Mouse (Mus musculus): ENCODE results near the gene Gm21992. TPM values are rescaled to one million over a fixed set of nuclear protein-coding genes. Genes with fewer than 3 reads are reported as not detected.
"Not testable (repeated sequence)": the region's sequence is repeated elsewhere in the genome, so short reads cannot be mapped to it uniquely, and the experiment has no call there.

Gene Gm21992
- polyA plus RNA-seq, 1 experiment: 22.2 TPM

DNA sequence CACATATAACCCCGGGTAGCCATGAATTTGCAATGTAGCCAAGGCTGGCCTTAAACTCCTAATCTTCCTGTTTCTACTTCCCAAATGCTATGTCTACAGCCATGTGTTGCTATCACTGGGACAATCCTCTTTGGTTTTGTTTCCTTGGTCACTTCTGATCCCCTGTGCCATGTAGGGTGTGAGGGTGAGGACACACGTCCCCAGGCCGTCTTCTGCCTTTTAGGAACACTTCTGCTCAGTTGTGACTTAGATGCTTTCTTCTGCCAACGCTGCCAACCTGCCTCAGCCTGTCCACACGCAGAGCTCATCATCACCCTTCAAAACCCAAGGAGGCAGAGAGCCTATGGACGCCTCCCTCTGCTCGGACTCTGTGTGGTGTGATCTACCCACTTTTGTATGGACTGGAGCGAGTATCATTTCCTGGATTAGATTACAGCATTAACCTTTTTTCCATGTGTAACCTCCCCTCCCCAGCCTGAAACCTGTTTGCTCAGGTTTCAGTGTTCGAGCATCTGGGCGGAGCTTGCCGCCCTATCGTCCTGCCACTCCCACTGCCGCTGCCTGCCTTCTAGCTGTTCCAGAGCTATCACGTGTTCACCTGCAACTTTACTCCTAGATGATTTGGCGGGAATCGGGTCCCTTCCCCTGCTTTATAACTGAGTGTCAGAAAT lies 17.2 kb upstream of the Gm21992 start:
- TF ChIP-seq CTCF (IDR thresholded peaks at IDR 0.05; ENCODE audit: low read depth, low read length) (no peak), POLR2A (IDR thresholded peaks at IDR 0.05; ENCODE audit: insufficient read depth, low read length) (no peak), EP300 (IDR thresholded peaks at IDR 0.05; ENCODE audit: insufficient read depth, low read depth, low read length) (no peak)
- Histone ChIP-seq H3K36me3 (ENCODE audit: control insufficient read depth, insufficient read depth, low read length, poor library complexity, severe bottlenecking) (no peaks in the 10 kb centered on the region; the same call in 1 of the 2 replicates), H3K4me1 (ENCODE audit: control insufficient read depth, insufficient read depth, low read length) (peaks cover 3% of the 10 kb centered on the region), H3K27ac (ENCODE audit: insufficient read depth, low read length) (peak overlapping the region; percentile 81), H3K27me3 (ENCODE audit: control insufficient read depth, insufficient read depth, low read length, poor library complexity, severe bottlenecking) (no peaks in the 10 kb centered on the region), H3K4me3 (ENCODE audit: low read depth, low read length) (peak overlapping the region; percentile 66), H3K9ac (ENCODE audit: low read depth, poor library complexity, severe bottlenecking) (peak overlapping the region; percentile 52), H3K9me3 (replicated peaks; ENCODE audit: control insufficient read depth, insufficient read depth, low read length, poor library complexity, severe bottlenecking) (no peaks in the 10 kb centered on the region)

DNA sequence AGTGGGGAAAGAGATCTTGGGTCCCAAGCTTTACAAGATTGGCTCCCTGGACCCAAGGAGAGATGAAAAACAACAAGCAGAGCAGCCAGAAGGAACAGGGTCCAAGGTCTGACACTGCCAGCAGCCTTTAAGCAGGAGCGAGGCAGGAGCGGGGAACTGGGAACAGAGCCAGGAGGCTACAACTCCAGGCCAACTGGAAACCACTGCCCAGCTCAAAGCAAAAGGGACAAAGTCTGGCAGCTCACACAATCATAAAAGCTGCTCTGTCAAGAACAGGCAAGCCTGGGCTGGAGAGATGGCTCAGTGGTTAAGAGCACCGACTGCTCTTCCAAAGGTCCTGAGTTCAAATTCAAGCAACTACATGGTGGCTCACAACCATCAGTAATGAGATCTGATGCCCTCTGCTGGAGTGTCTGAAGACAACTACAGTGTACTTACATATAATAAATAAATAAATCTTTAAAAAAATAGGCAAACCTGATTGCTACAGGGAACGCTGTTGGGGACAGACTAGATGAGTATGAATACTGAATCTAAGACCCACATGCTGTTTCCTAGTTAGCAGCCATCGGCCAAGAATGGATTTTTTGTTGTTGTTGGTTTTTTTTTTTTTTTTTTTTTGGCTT lies 9.4 kb upstream of the Gm21992 start:
- Histone ChIP-seq H3K27me3 (ENCODE audit: control insufficient read depth, insufficient read depth, low read length, poor library complexity, severe bottlenecking) (no peaks in the 10 kb centered on the region), H3K36me3 (ENCODE audit: control insufficient read depth, insufficient read depth, low read length, poor library complexity, severe bottlenecking) (no peaks in the 10 kb centered on the region; the same call in 1 of the 2 replicates), H3K4me1 (ENCODE audit: control insufficient read depth, insufficient read depth, low read length) (peaks cover 2% of the 10 kb centered on the region), H3K9ac (ENCODE audit: low read depth, poor library complexity, severe bottlenecking) (no peak overlapping the region), H3K9me3 (replicated peaks; ENCODE audit: control insufficient read depth, insufficient read depth, low read length, poor library complexity, severe bottlenecking) (no peaks in the 10 kb centered on the region), H3K4me3 (ENCODE audit: low read depth, low read length) (no peak overlapping the region), H3K27ac (ENCODE audit: insufficient read depth, low read length) (no peak overlapping the region)
- no peak for TF ChIP-seq EP300 (IDR thresholded peaks at IDR 0.05; ENCODE audit: insufficient read depth, low read depth, low read length)
- no peak for TF ChIP-seq POLR2A (IDR thresholded peaks at IDR 0.05; ENCODE audit: insufficient read depth, low read length)
- no peak for TF ChIP-seq CTCF (IDR thresholded peaks at IDR 0.05; ENCODE audit: low read depth, low read length)

DNA sequence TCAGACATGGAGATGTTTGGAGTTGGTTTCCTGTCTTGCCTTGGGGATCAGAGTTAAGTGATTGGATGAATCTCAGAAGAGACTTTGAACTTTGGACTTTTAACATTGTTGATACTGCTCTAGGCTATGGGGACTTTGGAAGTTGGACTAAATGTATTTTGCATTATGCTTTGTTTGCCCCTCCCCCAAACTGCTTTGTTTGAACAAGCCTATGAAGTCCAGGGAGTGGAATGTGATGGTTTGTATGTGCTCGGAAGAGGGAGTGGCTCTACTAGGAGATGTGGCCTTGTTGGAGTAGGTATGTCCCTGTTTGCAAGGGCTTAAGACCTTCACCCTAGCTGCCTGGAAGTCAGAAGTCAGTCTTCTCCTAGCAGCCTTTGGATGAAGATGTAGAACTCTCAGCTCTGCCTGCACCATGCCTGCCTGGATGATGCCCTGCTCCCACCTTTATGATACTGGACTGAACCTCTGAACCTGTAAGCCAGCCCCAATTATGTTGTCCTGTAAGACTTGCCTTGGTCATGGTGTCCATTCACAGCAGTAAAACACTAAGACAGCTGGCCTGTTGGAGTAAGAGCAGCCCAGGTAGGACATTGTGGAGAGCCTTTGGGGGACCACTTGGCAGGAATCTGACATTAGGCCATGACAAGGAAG lies 5.9 kb upstream of the Gm21992 start:
- TF ChIP-seq CTCF (IDR thresholded peaks at IDR 0.05; ENCODE audit: low read depth, low read length): no peak
- no peak for TF ChIP-seq EP300 (IDR thresholded peaks at IDR 0.05; ENCODE audit: insufficient read depth, low read depth, low read length)
- TF ChIP-seq POLR2A (IDR thresholded peaks at IDR 0.05; ENCODE audit: insufficient read depth, low read length): no peak
- Histone ChIP-seq H3K27ac (ENCODE audit: insufficient read depth, low read length) (no peak overlapping the region), H3K36me3 (ENCODE audit: control insufficient read depth, insufficient read depth, low read length, poor library complexity, severe bottlenecking) (no peaks in the 10 kb centered on the region), H3K4me3 (ENCODE audit: low read depth, low read length) (no peak overlapping the region), H3K4me1 (ENCODE audit: control insufficient read depth, insufficient read depth, low read length) (peaks cover 2% of the 10 kb centered on the region), H3K9me3 (replicated peaks; ENCODE audit: control insufficient read depth, insufficient read depth, low read length, poor library complexity, severe bottlenecking) (no peaks in the 10 kb centered on the region), H3K9ac (ENCODE audit: low read depth, poor library complexity, severe bottlenecking) (no peak overlapping the region), H3K27me3 (ENCODE audit: control insufficient read depth, insufficient read depth, low read length, poor library complexity, severe bottlenecking) (no peaks in the 10 kb centered on the region)

DNA sequence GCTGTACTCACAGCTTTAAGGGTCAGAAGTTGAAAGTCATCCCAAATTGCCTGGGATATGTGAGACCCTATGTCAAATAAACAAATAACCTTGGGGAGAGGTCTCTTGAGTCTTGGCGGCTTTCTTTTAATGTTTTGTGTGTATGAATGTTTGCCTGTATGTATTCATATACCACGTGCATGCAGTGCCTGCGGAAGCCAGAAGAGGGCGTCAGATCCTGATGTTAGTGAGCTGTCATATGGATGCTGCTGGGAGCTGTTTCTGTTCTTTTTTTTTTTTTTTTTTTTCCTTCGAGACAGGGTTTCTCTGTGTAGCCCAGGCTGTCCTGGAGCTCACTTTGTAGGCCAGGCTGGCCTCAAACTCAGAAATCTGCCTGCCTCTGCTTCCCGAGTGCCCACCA lies 1.6 kb upstream of the Gm21992 start:
- Histone ChIP-seq H3K4me1 (ENCODE audit: control insufficient read depth, insufficient read depth, low read length) (peaks cover 2% of the 10 kb centered on the region), H3K9me3 (replicated peaks; ENCODE audit: control insufficient read depth, insufficient read depth, low read length, poor library complexity, severe bottlenecking) (no peaks in the 10 kb centered on the region)
- TF ChIP-seq POLR2A (IDR thresholded peaks at IDR 0.05; ENCODE audit: insufficient read depth, low read length): no peak
- TF ChIP-seq CTCF (IDR thresholded peaks at IDR 0.05; ENCODE audit: low read depth, low read length): peak; percentile 70

GRCm38 (mm10) chr19:4812334-4812949 lies 1.0 kb upstream of the Gm21992 start:
- H3K4me3 ChIP-seq (ENCODE audit: low read depth, low read length): peak overlapping the region; percentile 89; the same call in 1 of the 2 replicates
- not testable (repeated sequence) for H3K36me3 ChIP-seq (ENCODE audit: control insufficient read depth, insufficient read depth, low read length, poor library complexity, severe bottlenecking); H3K4me1 ChIP-seq (ENCODE audit: control insufficient read depth, insufficient read depth, low read length); H3K27me3 ChIP-seq (ENCODE audit: control insufficient read depth, insufficient read depth, low read length, poor library complexity, severe bottlenecking); H3K9me3 ChIP-seq (replicated peaks; ENCODE audit: control insufficient read depth, insufficient read depth, low read length, poor library complexity, severe bottlenecking)
- H3K27ac ChIP-seq (ENCODE audit: insufficient read depth, low read length): peak overlapping the region; percentile 85
- H3K9ac ChIP-seq (ENCODE audit: low read depth, poor library complexity, severe bottlenecking): peak overlapping the region; percentile 84

More for the DNA sequence above, 1.6 kb upstream of the Gm21992 start:
- Histone ChIP-seq H3K27ac (ENCODE audit: insufficient read depth, low read length) (no peak overlapping the region), H3K27me3 (ENCODE audit: control insufficient read depth, insufficient read depth, low read length, poor library complexity, severe bottlenecking) (no peaks in the 10 kb centered on the region), H3K9ac (ENCODE audit: low read depth, poor library complexity, severe bottlenecking) (no peak overlapping the region), H3K36me3 (ENCODE audit: control insufficient read depth, insufficient read depth, low read length, poor library complexity, severe bottlenecking) (no peaks in the 10 kb centered on the region), H3K4me3 (ENCODE audit: low read depth, low read length) (no peak overlapping the region)

DNA sequence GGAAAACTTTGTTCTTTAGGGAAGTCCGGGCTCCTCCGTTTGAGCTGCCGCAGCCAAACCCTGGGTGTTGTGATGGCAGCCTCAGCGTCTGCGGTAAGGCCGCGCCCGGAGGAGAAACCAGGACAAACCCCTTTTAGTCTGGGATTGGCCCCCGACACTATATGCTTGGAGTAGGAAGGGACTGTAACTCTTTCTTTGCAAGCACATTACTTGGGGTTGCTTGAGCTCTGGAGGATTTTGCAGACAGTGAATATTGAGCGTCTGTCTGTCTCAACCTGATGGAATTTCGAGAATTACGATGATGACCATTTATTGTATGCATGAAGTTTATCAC lies 464 bp upstream of the Gm21992 start:
- H3K27ac ChIP-seq (ENCODE audit: insufficient read depth, low read length): peak overlapping the region; percentile 85
- peak overlapping the region; percentile 84 for H3K9ac ChIP-seq (ENCODE audit: low read depth, poor library complexity, severe bottlenecking)
- no peaks in the 10 kb centered on the region for H3K36me3 ChIP-seq (ENCODE audit: control insufficient read depth, insufficient read depth, low read length, poor library complexity, severe bottlenecking)
- no peaks in the 10 kb centered on the region for H3K27me3 ChIP-seq (ENCODE audit: control insufficient read depth, insufficient read depth, low read length, poor library complexity, severe bottlenecking)
- H3K9me3 ChIP-seq (replicated peaks; ENCODE audit: control insufficient read depth, insufficient read depth, low read length, poor library complexity, severe bottlenecking): no peaks in the 10 kb centered on the region
- no peaks in the 10 kb centered on the region for H3K4me1 ChIP-seq (ENCODE audit: control insufficient read depth, insufficient read depth, low read length)
- TF ChIP-seq EP300 (IDR thresholded peaks at IDR 0.05; ENCODE audit: insufficient read depth, low read depth, low read length): no peak
- no peak for TF ChIP-seq CTCF (IDR thresholded peaks at IDR 0.05; ENCODE audit: low read depth, low read length)
- no peak for TF ChIP-seq POLR2A (IDR thresholded peaks at IDR 0.05; ENCODE audit: insufficient read depth, low read length)
- peak overlapping the region; percentile 89 for H3K4me3 ChIP-seq (ENCODE audit: low read depth, low read length)

All from ES-Bruce4 (cell line).